Mouse (Mus musculus) G1E (cell line): Measurements from ENCODE around the gene Ryr1.

Experiments
- CTCF ChIP-seq: IDR thresholded peaks from 2 replicates; pipeline ENCODE4 v1.5.1; 2012; ENCODE audit warnings: low read depth, low read length, inconsistent platforms, mixed read lengths
- GATA1 ChIP-seq: IDR thresholded peaks from 2 replicates; pipeline ENCODE4 v1.6.1; 2012; ENCODE audit warnings: borderline replicate concordance, low read length, inconsistent platforms, mixed read lengths
- GATA2 ChIP-seq: IDR thresholded peaks from 2 replicates; pipeline ENCODE4 v1.6.1; 2012; ENCODE audit warnings: low read depth, low read length, inconsistent platforms, borderline replicate concordance
- POLR2AphosphoS5 ChIP-seq: IDR thresholded peaks from 2 replicates; pipeline ENCODE4 v1.6.1; 2012; ENCODE audit warnings: low read depth, low read length, inconsistent platforms; ENCODE audit not compliant: insufficient replicate concordance
- TAL1 ChIP-seq: conservative IDR thresholded peaks from 2 replicates; pipeline ENCODE4 v1.6.1; 2012; ENCODE audit warnings: low read depth, low read length, inconsistent platforms, mixed read lengths

GRCm38 (mm10) chr7:29086902-29087301 is 38.1 kb downstream of the Ryr1 start:
- TF ChIP-seq CTCF = no peak
- no peak for TF ChIP-seq GATA1
- no peak for TF ChIP-seq TAL1
- TF ChIP-seq POLR2AphosphoS5 = no peak
- TF ChIP-seq GATA2 = no peak
